Mouse (Mus musculus) adipocyte (in vitro differentiated cells): ENCODE results near the gene Jmjd8.

Source experiments
- DNase-seq: peaks from one replicate; pipeline ENCODE4 v3.0.0-alpha.2; 2016; ENCODE audit warnings: low spot score

Gene Jmjd8

GRCm38 (mm10) chr17:25861704-25862612, 33.3 kb downstream of the Jmjd8 start:
- DNase-seq: no peak

- DNase-seq: no peak
Measured at GRCm38 (mm10) chr17:25863681-25864080, 35.0 kb downstream of the Jmjd8 start.

GRCm38 (mm10) chr17:25864311-25864710, 35.6 kb downstream of the Jmjd8 start:
- DNase-seq: no peak

- DNase-seq: no peak
Measured at GRCm38 (mm10) chr17:25865288-25865687, 36.6 kb downstream of the Jmjd8 start.

- peak; percentile 48 for DNase-seq
Measured at GRCm38 (mm10) chr17:25866172-25866571, 37.5 kb downstream of the Jmjd8 start.

- no peak for DNase-seq
Measured at GRCm38 (mm10) chr17:25867509-25867835, 38.8 kb downstream of the Jmjd8 start.

- peak; percentile 95 for DNase-seq
Measured at GRCm38 (mm10) chr17:25867836-25868600, 39.4 kb downstream of the Jmjd8 start.

GRCm38 (mm10) chr17:25868601-25869191, 40.0 kb downstream of the Jmjd8 start, which contains the start of gene Mcrip2:
Mcrip2 (minus strand) TSS chr17:25868764.
- DNase-seq: peak; percentile 98

- no peak for DNase-seq
Measured at GRCm38 (mm10) chr17:25869498-25869897, 40.8 kb downstream of the Jmjd8 start.

- no peak for DNase-seq
Measured at GRCm38 (mm10) chr17:25869954-25870353, 41.3 kb downstream of the Jmjd8 start.

- peak; percentile 59 for DNase-seq
Measured at GRCm38 (mm10) chr17:25871566-25871965, 42.9 kb downstream of the Jmjd8 start.

GRCm38 (mm10) chr17:25872676-25873075, 44.0 kb downstream of the Jmjd8 start:
- no peak for DNase-seq

- no peak for DNase-seq
Measured at GRCm38 (mm10) chr17:25873405-25874147, 44.9 kb downstream of the Jmjd8 start.

GRCm38 (mm10) chr17:25874148-25874720, 45.6 kb downstream of the Jmjd8 start:
- no peak for DNase-seq

GRCm38 (mm10) chr17:25874721-25875170, 46.1 kb downstream of the Jmjd8 start, which contains the start of gene Mettl26:
Mettl26 (plus strand) TSS chr17:25875074.
- DNase-seq: peak; percentile 93

- peak; percentile 90 for DNase-seq
Measured at GRCm38 (mm10) chr17:25875171-25876136, 46.8 kb downstream of the Jmjd8 start.

GRCm38 (mm10) chr17:25876347-25876915, 47.8 kb downstream of the Jmjd8 start:
- no peak for DNase-seq

- DNase-seq: no peak
Measured at GRCm38 (mm10) chr17:25877025-25877424, 48.4 kb downstream of the Jmjd8 start.

- DNase-seq: no peak
Measured at GRCm38 (mm10) chr17:25877741-25878610, 49.3 kb downstream of the Jmjd8 start.
